Mouse (Mus musculus) gastrocnemius, postnatal 25 days (tissue): ENCODE measurements at regions not wholly inside any gene's neighbourhood (a gene's known extent, or its start where the extent isn't known, plus 50 kb on each side); places are given as distances from the start of the nearest gene placed in this dataset.

Experiments used
- DNase-seq: peaks from one replicate; pipeline ENCODE4 v3.0.0; 2022

- DNase-seq: peak; percentile 19
Observed at GRCm38 (mm10) chr13:41541139-41541538, 54.0 kb upstream of the Nedd9 start.

DNA sequence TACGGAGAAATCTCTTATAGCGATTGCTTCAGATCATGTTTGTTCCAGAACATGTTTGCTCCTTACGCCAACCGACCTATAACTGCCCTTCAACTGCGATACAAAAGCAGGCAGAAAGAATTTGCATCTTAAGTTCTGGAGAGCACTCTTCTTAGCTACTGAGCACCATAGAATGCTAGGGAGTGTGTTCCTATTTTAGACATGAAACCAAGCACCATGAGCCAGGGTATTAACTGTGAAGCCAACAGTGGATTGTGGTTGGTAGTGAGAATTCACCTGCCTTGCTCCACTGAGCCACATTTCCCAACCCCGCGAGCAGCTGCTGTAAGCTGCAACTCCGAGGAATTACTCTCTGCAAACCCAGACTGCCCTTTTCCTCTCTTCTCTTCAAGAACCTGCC lies 58.9 kb upstream of the Nedd9 start:
- no peak for DNase-seq

- DNase-seq: no peak
Observed at GRCm38 (mm10) chr13:41546531-41546930, 59.2 kb upstream of the Tmem170b start.

DNA sequence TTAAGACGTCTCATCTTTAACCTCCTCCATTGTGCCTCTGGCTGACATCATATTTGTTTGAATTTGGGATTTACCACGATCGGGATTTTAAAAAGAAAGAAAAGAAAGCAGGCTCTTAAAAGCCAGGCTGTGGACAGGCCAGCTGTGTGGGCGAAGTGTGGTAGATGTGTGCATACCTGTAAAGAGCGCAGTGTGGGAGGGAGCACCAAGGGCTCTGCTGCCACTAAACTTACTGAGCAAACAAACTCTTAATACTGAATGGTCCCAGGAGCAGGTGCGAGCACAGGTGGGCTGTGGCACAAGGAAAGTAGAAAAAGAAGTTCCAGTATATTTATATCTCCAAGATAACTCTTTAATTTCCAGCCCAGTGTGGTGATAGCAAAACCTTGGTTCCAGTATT lies 56.4 kb upstream of the Tmem170b start:
- DNase-seq: no peak

- DNase-seq: no peak
Observed at GRCm38 (mm10) chr13:41550246-41550900, 55.3 kb upstream of the Tmem170b start.

DNA sequence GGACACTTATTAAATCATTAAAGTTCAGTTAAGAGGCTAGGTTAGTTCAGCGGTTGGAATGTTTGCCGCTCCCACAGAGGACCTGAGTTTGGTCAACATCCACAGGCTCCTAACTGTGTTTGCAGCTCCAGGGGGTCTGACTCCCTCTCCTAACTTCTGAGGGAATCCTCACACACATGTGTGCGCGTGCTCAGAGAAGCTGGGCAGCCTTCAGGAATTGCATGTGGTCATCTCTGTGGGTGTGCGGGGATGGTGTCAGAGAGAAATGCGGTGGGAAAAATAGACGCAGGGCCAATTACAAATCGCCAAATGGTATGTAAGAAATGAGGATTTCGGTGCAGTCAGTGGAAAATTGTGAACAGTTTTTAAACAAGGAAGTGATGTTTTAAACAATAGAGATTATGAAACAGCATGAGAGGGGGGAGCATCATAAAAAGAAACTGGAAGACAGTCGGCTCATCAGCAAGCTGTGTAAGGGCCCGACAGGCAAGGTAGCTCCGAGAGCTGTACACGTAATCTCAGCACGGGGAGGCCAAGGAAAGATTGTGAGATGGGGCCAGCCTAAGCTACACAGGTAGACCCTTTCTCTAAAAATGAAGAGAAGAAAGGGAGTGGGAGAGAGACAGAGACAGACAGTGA lies 53.9 kb upstream of the Tmem170b start:
- DNase-seq: no peak

DNA sequence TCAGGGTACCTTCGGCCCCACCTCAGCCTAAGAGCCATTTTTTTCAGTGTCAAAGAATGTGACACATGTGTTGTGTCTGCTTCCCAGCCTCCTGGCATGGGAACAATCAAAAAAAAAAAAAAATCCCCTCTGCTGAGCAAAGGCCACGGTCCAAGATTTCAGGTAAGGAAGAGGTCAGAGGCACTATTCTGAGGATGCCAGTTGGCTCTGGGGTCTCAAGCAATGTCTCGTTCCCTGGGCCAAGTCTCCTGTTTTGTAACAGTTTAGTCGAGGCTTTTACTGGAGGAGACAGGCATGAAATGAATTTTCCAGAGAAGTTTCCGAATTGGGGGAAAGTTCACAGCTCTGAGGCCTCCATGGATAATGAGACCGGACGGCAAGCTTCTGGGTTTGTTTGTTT lies 51.3 kb upstream of the Tmem170b start:
- no peak for DNase-seq
